Mouse (Mus musculus): ENCODE data around the gene Maml1. TPM values are rescaled to one million over a fixed set of nuclear protein-coding genes. Genes with fewer than 3 reads are reported as not detected.
A peak's percentile ranks its signal among the peaks of the same experiment; 100 is the strongest.
"Not testable (repeated sequence)": the region's sequence is repeated elsewhere in the genome, so short reads cannot be mapped to it uniquely, and the experiment has no call there.

Gene Maml1
- polyA plus RNA-seq, 1 experiment: 4.5 TPM

DNA sequence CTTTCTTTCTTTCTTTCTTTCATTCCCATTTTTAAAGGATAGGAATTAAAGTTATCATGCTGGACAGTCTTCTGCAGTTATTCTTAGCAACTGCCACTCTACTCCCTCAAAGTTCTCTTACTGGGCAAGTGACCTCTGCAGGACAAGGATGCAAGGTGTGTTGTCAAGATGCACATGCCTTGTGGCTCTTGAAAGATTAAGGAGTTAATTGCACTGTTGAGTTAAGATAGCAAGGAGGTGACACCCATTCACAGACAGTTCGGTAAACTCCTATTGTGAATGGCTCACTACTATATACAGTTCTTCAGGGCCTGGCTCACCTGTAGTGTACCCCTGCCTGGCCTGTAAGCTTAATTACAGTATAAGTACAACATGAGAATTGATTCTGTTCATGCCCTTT, 31.7 kb upstream of the Maml1 start:
- TF ChIP-seq FLI1 (IDR thresholded peaks at IDR 0.05; ENCODE audit: low read length) (no peak), GATA1 (IDR thresholded peaks at IDR 0.05; ENCODE audit: borderline replicate concordance, low read length) (no peak)
- Histone ChIP-seq H3K4me1 (peaks cover 58% of the 10 kb centered on the region), H3K36me3 (replicated peaks; ENCODE audit: low read length) (peaks cover 25% of the 10 kb centered on the region), H3K27me3 (replicated peaks) (no peaks in the 10 kb centered on the region), H3K9me3 (no peaks in the 10 kb centered on the region), H3K4me3 (replicated peaks) (peak overlapping the region; percentile 97)

- Histone ChIP-seq H3K9me3 (no peaks in the 10 kb centered on the region), H3K36me3 (replicated peaks; ENCODE audit: low read length) (peaks cover 24% of the 10 kb centered on the region), H3K27me3 (replicated peaks) (no peaks in the 10 kb centered on the region), H3K4me3 (replicated peaks) (peak overlapping the region; percentile 16), H3K4me1 (peaks cover 62% of the 10 kb centered on the region)
- TF ChIP-seq FLI1 (IDR thresholded peaks at IDR 0.05; ENCODE audit: low read length): no peak
- no peak for TF ChIP-seq GATA1 (IDR thresholded peaks at IDR 0.05; ENCODE audit: borderline replicate concordance, low read length)
Observed at GRCm38 (mm10) chr11:50322345-50322744, 30.2 kb upstream of the Maml1 start.

DNA sequence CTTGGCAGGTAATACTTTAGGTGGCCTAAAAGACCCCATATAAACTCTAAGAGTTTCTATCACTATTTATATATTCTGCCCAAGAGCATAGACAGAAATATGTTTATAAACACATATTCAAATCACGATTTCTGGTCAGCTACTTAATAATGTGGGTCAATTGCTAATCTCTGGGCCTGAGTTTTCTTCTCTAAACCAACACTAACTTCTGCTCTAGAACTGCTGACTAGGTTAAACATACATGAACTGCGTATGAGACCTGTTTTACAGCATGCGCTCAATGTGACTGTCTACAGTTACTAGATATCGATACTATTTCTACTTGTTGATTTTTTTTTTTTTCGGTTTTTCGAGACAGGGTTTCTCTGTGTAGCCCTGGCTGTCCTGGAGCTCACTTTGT, 29.1 kb upstream of the Maml1 start:
- TF ChIP-seq FLI1 (IDR thresholded peaks at IDR 0.05; ENCODE audit: low read length) (no peak), GATA1 (IDR thresholded peaks at IDR 0.05; ENCODE audit: borderline replicate concordance, low read length) (no peak)
- H3K27me3 ChIP-seq (replicated peaks): no peaks in the 10 kb centered on the region
- no peaks in the 10 kb centered on the region for H3K9me3 ChIP-seq
- H3K4me3 ChIP-seq (replicated peaks): no peak overlapping the region
- peaks cover 31% of the 10 kb centered on the region for H3K36me3 ChIP-seq (replicated peaks; ENCODE audit: low read length)
- H3K4me1 ChIP-seq: peaks cover 59% of the 10 kb centered on the region

- peaks cover 68% of the 10 kb centered on the region for H3K4me1 ChIP-seq
Observed at GRCm38 (mm10) chr11:50319343-50319742, 27.2 kb upstream of the Maml1 start.

DNA sequence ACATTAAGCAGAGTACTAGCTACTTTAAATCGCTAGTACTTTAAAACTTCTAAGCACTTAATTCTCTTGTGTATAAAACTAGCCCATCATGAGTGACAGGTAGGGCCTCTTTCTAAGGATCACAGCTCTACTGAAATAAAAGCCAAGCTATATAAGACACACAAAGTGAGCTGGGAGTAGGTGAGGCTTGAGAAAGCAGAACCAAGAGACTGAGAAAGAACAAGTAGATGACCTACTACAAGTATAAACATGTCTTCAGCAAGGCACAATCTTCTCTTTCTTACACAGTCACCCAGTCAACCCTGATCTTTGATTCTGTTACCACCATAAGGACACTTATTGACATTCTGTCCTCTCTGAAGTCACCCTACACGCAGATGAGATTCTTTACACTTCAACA, 20.7 kb upstream of the Maml1 start:
- Histone ChIP-seq H3K4me3 (replicated peaks) (no peak overlapping the region), H3K27me3 (replicated peaks) (no peaks in the 10 kb centered on the region), H3K36me3 (replicated peaks; ENCODE audit: low read length) (peaks cover 66% of the 10 kb centered on the region), H3K9me3 (no peaks in the 10 kb centered on the region), H3K4me1 (peaks cover 38% of the 10 kb centered on the region)
- TF ChIP-seq GATA1 (IDR thresholded peaks at IDR 0.05; ENCODE audit: borderline replicate concordance, low read length) (no peak), FLI1 (IDR thresholded peaks at IDR 0.05; ENCODE audit: low read length) (no peak)

More at GRCm38 (mm10) chr11:50319343-50319742, 27.2 kb upstream of the Maml1 start:
- H3K27me3 ChIP-seq (replicated peaks); H3K4me3 ChIP-seq (replicated peaks); H3K9me3 ChIP-seq: not testable (repeated sequence)
- peaks cover 31% of the 10 kb centered on the region for H3K36me3 ChIP-seq (replicated peaks; ENCODE audit: low read length)

DNA sequence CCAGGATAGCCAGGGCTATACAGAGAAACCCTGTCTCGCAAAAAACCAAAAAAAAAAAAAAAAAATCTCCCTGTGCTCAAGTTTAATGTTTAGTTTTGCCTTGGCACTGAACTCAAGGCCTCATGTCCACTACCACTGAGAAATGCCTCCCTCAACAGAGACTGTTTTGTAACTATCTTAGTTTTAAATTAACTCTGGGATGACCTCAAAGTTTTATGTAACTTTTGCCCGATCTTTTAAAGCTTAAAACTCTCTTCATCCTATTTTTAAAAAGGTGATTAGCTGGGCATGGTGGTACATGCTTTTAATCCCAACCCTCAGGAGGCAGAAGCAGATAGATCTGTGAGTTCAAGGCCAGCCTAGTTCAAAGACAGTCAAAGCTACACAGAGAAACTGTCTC, 11.3 kb upstream of the Maml1 start:
- Histone ChIP-seq H3K9me3 (no peaks in the 10 kb centered on the region), H3K36me3 (replicated peaks; ENCODE audit: low read length) (peaks cover 100% of the 10 kb centered on the region), H3K4me3 (replicated peaks) (no peak overlapping the region), H3K4me1 (peaks cover 8% of the 10 kb centered on the region; the same call in 1 of the 2 replicates), H3K27me3 (replicated peaks) (no peaks in the 10 kb centered on the region)
- TF ChIP-seq FLI1 (IDR thresholded peaks at IDR 0.05; ENCODE audit: low read length): no peak

- H3K9me3 ChIP-seq: peaks cover 7% of the 10 kb centered on the region; the same call in 1 of the 2 replicates
- peaks cover 68% of the 10 kb centered on the region for H3K36me3 ChIP-seq (replicated peaks; ENCODE audit: low read length)
- no peaks in the 10 kb centered on the region for H3K27me3 ChIP-seq (replicated peaks)
- H3K4me1 ChIP-seq: peaks cover 66% of the 10 kb centered on the region
- no peak for TF ChIP-seq FLI1 (IDR thresholded peaks at IDR 0.05; ENCODE audit: low read length)
- TF ChIP-seq GATA1 (IDR thresholded peaks at IDR 0.05; ENCODE audit: borderline replicate concordance, low read length): no peak
- peak overlapping the region; percentile 94 for H3K4me3 ChIP-seq (replicated peaks)
Observed at GRCm38 (mm10) chr11:50291321-50292165, 568 bp downstream of the Maml1 start.

DNA sequence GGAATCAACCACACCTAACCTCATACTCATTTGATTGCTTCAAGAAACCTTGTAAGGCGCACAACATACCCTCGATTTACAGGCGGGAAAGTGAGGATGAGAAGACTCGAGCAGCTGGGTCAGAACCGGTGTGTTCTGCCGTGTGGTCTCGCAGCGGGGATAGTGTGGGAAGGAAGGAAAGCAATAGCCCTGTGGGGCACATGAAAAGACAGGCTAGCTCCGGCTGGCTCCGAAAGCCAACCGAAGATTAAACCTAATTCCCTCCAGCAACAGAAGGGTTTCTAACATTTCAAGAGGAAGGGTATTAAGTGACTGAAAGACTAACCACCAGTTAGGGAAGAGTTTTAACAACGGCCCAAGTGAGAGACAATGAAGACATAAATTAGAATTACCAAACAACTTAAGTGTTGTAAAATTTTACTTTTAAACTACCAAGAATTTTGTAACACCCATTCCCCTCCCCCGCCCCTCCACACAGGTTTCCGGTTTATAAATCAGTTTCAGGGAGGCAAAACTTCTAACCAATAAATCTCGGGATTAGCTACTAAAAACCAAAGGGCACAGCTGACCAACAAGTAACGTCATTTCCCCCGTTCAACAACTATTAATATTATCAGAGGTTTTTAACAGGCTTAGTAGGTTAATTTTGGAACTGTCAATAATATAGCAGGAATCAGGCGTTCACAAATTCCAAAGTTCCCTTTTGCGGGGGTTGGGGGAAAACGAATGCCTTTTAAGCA, 1.5 kb downstream of the Maml1 start:
- Histone ChIP-seq H3K4me3 (replicated peaks) (peak overlapping the region; percentile 94), H3K36me3 (replicated peaks; ENCODE audit: low read length) (peaks cover 67% of the 10 kb centered on the region), H3K4me1 (peaks cover 75% of the 10 kb centered on the region), H3K9me3 (peaks cover 7% of the 10 kb centered on the region; the same call in 1 of the 2 replicates), H3K27me3 (replicated peaks) (no peaks in the 10 kb centered on the region)
- TF ChIP-seq GATA1 (IDR thresholded peaks at IDR 0.05; ENCODE audit: borderline replicate concordance, low read length): no peak
- TF ChIP-seq FLI1 (IDR thresholded peaks at IDR 0.05; ENCODE audit: low read length): no peak

- H3K4me1 ChIP-seq: peaks cover 73% of the 10 kb centered on the region
- H3K27me3 ChIP-seq (replicated peaks): no peaks in the 10 kb centered on the region
- peaks cover 66% of the 10 kb centered on the region for H3K36me3 ChIP-seq (replicated peaks; ENCODE audit: low read length)
- H3K4me3 ChIP-seq (replicated peaks): peak overlapping the region; percentile 59
- no peak for TF ChIP-seq FLI1 (IDR thresholded peaks at IDR 0.05; ENCODE audit: low read length)
- TF ChIP-seq GATA1 (IDR thresholded peaks at IDR 0.05; ENCODE audit: borderline replicate concordance, low read length): no peak
- H3K9me3 ChIP-seq: peaks cover 7% of the 10 kb centered on the region; the same call in 1 of the 2 replicates
Observed at GRCm38 (mm10) chr11:50286428-50286827, 5.7 kb downstream of the Maml1 start.

GRCm38 (mm10) chr11:50285696-50286095, 6.4 kb downstream of the Maml1 start:
- no peak overlapping the region for H3K4me3 ChIP-seq (replicated peaks)
- H3K27me3 ChIP-seq (replicated peaks): no peaks in the 10 kb centered on the region
- peaks cover 7% of the 10 kb centered on the region; the same call in 1 of the 2 replicates for H3K9me3 ChIP-seq
- peaks cover 73% of the 10 kb centered on the region for H3K36me3 ChIP-seq (replicated peaks; ENCODE audit: low read length)
- H3K4me1 ChIP-seq: peaks cover 81% of the 10 kb centered on the region
- TF ChIP-seq FLI1 (IDR thresholded peaks at IDR 0.05; ENCODE audit: low read length) (no peak), GATA1 (IDR thresholded peaks at IDR 0.05; ENCODE audit: borderline replicate concordance, low read length) (no peak)

Measured in megakaryocyte, embryonic 14.5 days (primary cell).